Mouse (Mus musculus): ENCODE measurements at regions not wholly inside any gene's neighbourhood (a gene's known extent, or its start where the extent isn't known, plus 50 kb on each side); places are given as distances from the start of the nearest gene placed in this dataset.
"Not testable (repeated sequence)": the region's sequence is repeated elsewhere in the genome, so short reads cannot be mapped to it uniquely, and the experiment has no call there.

GRCm38 (mm10) chr15:93005186-93005585 is 269.8 kb downstream of the Gxylt1 start:
- not testable (repeated sequence) for H3K27ac ChIP-seq; H3K4me3 ChIP-seq; H3K27me3 ChIP-seq (replicated peaks); H3K4me2 ChIP-seq; H3K9ac ChIP-seq; H3K36me3 ChIP-seq (replicated peaks); H3K9me3 ChIP-seq; ATAC-seq (replicated peaks)
- peaks cover 13% of the 10 kb centered on the region for H3K4me1 ChIP-seq
- 93% methylated on average over 5 of the region's 5 CpGs for WGBS

- Histone ChIP-seq H3K9ac (no peak overlapping the region), H3K27ac (no peak overlapping the region), H3K27me3 (replicated peaks) (no peaks in the 10 kb centered on the region), H3K4me3 (no peak overlapping the region), H3K36me3 (replicated peaks) (no peaks in the 10 kb centered on the region), H3K9me3 (no peaks in the 10 kb centered on the region), H3K4me2 (no peak overlapping the region), H3K4me1 (peaks cover 13% of the 10 kb centered on the region)
- 75% methylated on average over 7 of the region's 7 CpGs for WGBS
- no peak for ATAC-seq (replicated peaks)
These were observed 270.4 kb downstream of the Gxylt1 start for GRCm38 (mm10) chr15:93004551-93004950.

DNA sequence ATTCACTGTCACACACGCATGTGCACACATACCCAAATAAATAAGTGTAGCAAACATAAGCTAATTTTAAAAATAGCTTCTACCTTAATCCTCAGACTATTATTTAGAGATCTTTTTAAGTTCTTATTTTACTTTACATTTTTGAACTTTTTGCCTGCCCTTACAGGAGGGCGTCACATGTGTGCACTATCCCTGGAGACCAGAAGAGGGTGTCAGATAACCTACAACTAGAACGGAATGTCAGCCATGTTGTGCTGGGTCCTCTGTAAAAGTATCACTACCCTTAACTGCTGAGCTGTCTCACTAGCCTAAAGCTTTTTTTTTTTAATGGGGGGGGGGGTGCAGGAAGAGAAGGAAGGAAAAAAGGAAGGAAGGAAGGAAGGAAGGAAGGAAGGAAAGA is 271.7 kb downstream of the Gxylt1 start:
- H3K4me3 ChIP-seq: no peak overlapping the region
- ATAC-seq (replicated peaks): no peak
- H3K4me2 ChIP-seq: no peak overlapping the region
- no peaks in the 10 kb centered on the region for H3K9me3 ChIP-seq
- 92% methylated on average over 3 of the region's 3 CpGs for WGBS
- H3K36me3 ChIP-seq (replicated peaks): no peaks in the 10 kb centered on the region
- H3K27me3 ChIP-seq (replicated peaks): no peaks in the 10 kb centered on the region
- H3K27ac ChIP-seq: no peak overlapping the region
- peaks cover 13% of the 10 kb centered on the region for H3K4me1 ChIP-seq
- no peak overlapping the region for H3K9ac ChIP-seq

- Histone ChIP-seq H3K36me3 (replicated peaks) (no peaks in the 10 kb centered on the region), H3K27ac (peak overlapping the region; percentile 55), H3K9ac (peak overlapping the region; percentile 20; the same call in 1 of the 2 replicates), H3K9me3 (no peaks in the 10 kb centered on the region), H3K4me1 (peaks cover 13% of the 10 kb centered on the region), H3K4me3 (peak overlapping the region; percentile 12), H3K27me3 (replicated peaks) (no peaks in the 10 kb centered on the region), H3K4me2 (peak overlapping the region; percentile 39)
- peak; percentile 74 for ATAC-seq (replicated peaks)
- 26% methylated on average over 25 of the region's 25 CpGs for WGBS
These were observed 272.7 kb downstream of the Gxylt1 start for GRCm38 (mm10) chr15:93002002-93002904.

DNA sequence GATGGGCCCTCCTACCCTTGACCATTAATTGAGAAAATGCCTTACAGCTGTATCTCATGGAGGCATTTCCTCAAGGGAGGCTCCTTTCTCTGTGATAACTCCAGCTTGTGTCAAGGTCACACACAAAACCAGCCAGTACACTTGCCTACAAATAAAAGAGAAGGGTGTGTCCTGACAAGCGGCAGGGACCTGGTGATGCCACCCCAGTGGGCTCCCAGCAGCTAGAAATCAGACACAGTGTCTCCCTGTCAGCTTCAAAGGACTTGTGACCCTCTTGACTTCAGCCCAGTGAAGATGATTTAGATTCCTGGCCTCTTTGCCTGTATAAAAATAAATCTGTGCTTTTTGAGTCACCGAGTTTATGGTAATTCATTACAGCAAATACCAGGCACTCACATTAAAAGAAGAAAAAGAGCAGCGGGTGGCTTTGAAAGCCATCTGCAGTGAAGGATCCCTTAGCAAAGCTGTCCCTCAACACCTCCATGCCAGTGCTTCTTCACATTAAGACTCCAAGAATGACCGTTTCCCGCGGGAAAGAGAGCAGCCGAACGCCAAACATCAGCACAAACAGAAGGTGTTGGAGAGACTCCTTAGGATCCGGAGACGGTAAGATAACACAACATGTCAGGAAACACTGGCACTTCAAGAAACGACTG is 273.5 kb downstream of the Gxylt1 start:
- WGBS: 7% methylated on average over 11 of the region's 11 CpGs
- peaks cover 13% of the 10 kb centered on the region for H3K4me1 ChIP-seq
- peak overlapping the region; percentile 55 for H3K27ac ChIP-seq
- no peaks in the 10 kb centered on the region for H3K36me3 ChIP-seq (replicated peaks)
- H3K27me3 ChIP-seq (replicated peaks): no peaks in the 10 kb centered on the region
- H3K4me2 ChIP-seq: peak overlapping the region; percentile 39
- no peak overlapping the region for H3K9ac ChIP-seq
- no peaks in the 10 kb centered on the region for H3K9me3 ChIP-seq
- ATAC-seq (replicated peaks): 0 out of 2 replicates have a peak, but pooled peaks have one; percentile 37
- peak overlapping the region; percentile 12 for H3K4me3 ChIP-seq

DNA sequence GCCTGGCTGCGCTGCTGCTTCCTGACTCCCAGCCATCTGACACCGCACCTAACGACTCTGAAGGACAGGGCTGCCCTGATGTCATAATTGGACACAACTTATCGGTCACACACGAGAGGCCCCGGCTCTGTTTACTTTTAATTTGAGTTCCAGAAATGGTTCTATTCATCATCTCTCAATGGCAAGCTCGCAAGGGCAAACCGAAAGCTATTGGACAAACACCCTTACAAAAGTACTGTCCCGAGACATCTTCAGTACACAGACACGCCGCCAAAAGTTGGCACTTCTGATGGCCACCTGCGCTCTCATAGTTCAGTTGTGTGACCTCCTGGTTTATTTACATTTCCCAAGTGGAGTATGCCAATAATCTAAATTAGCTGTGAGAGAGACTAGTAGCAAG is 274.9 kb downstream of the Gxylt1 start:
- ATAC-seq (replicated peaks): no peak
- WGBS: 60% methylated on average over 12 of the region's 12 CpGs
- no peak overlapping the region for H3K4me2 ChIP-seq
- H3K4me3 ChIP-seq: no peak overlapping the region
- no peaks in the 10 kb centered on the region for H3K27me3 ChIP-seq (replicated peaks)
- no peaks in the 10 kb centered on the region for H3K36me3 ChIP-seq (replicated peaks)
- no peak overlapping the region for H3K27ac ChIP-seq
- no peak overlapping the region for H3K9ac ChIP-seq
- H3K9me3 ChIP-seq: no peaks in the 10 kb centered on the region
- peaks cover 13% of the 10 kb centered on the region for H3K4me1 ChIP-seq

GRCm38 (mm10) chr15:92997933-92998332 is 277.0 kb downstream of the Gxylt1 start:
- Histone ChIP-seq H3K9ac (no peak overlapping the region), H3K4me1 (peaks cover 13% of the 10 kb centered on the region), H3K4me3 (no peak overlapping the region), H3K27me3 (replicated peaks) (no peaks in the 10 kb centered on the region), H3K27ac (no peak overlapping the region), H3K36me3 (replicated peaks) (no peaks in the 10 kb centered on the region), H3K9me3 (no peaks in the 10 kb centered on the region), H3K4me2 (no peak overlapping the region)
- ATAC-seq (replicated peaks): no peak
- WGBS: 73% methylated on average over 5 of the region's 5 CpGs

DNA sequence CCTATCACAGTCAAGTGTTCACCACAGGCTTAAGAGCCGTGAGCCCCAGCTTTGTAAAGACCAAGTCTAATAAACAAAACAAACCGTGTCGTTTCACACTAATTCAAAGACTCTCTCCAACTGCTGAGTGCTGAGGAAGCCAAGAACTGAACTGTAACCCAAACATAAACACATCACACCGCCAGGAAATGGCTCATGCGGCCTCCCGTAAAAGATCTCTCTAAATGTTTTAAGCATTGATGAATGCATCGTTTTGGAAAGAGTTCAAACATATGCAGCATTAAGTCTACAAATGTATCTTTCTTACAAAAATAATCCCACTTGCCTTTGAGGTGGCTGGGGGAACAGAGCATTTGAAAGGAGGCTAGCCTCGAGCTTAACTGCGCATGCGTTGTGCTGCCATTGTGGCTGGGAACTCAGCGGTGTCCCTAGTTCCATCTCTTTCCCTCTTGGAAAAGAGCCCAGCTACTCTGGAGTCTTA is 280.7 kb downstream of the Gxylt1 start:
- ATAC-seq (replicated peaks): peak; percentile 50; the same call in 1 of the 2 replicates
- WGBS: 54% methylated on average over 11 of the region's 11 CpGs
- H3K4me1 ChIP-seq: no peaks in the 10 kb centered on the region
- no peaks in the 10 kb centered on the region for H3K9me3 ChIP-seq
- no peaks in the 10 kb centered on the region for H3K27me3 ChIP-seq (replicated peaks)
- H3K27ac ChIP-seq: no peak overlapping the region
- no peak overlapping the region for H3K4me3 ChIP-seq
- no peak overlapping the region for H3K9ac ChIP-seq
- no peak overlapping the region for H3K4me2 ChIP-seq
- H3K36me3 ChIP-seq (replicated peaks): no peaks in the 10 kb centered on the region

GRCm38 (mm10) chr15:92993538-92994190 is 281.3 kb downstream of the Gxylt1 start:
- Histone ChIP-seq H3K27me3 (replicated peaks) (no peaks in the 10 kb centered on the region), H3K4me3 (no peak overlapping the region), H3K9ac (no peak overlapping the region), H3K4me2 (no peak overlapping the region), H3K27ac (no peak overlapping the region), H3K4me1 (no peaks in the 10 kb centered on the region), H3K36me3 (replicated peaks) (no peaks in the 10 kb centered on the region), H3K9me3 (no peaks in the 10 kb centered on the region)
- no peak for ATAC-seq (replicated peaks)
- WGBS: 61% methylated on average over 6 of the region's 6 CpGs

- Histone ChIP-seq H3K4me2 (no peak overlapping the region), H3K36me3 (replicated peaks) (no peaks in the 10 kb centered on the region), H3K4me1 (peaks cover 7% of the 10 kb centered on the region), H3K9me3 (no peaks in the 10 kb centered on the region), H3K27ac (no peak overlapping the region), H3K9ac (no peak overlapping the region), H3K4me3 (no peak overlapping the region), H3K27me3 (replicated peaks) (no peaks in the 10 kb centered on the region)
- no peak for ATAC-seq (replicated peaks)
- WGBS: 73% methylated on average over 4 of the region's 4 CpGs
These were observed 299.2 kb downstream of the Gxylt1 start for GRCm38 (mm10) chr15:92975774-92976173.

DNA sequence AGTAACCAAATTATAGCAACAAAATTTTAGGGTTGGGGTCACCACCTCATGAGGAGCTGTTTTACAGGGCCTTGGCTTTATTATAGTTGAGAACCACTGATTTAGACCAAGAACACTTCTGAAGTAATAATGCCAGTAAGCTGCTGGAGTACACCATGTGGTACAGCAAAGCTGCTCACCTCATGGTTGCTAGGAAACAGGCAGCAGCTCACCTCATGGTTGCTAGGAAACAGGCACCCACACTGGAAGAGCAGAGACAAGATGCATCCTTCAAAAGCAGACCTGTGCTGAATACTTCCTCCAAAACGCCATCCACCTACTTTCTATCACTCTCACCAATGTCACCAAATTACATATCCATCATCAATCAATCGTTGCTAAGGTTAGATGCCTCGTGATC is 300.0 kb downstream of the Gxylt1 start:
- peak; percentile 65 for ATAC-seq (replicated peaks)

DNA sequence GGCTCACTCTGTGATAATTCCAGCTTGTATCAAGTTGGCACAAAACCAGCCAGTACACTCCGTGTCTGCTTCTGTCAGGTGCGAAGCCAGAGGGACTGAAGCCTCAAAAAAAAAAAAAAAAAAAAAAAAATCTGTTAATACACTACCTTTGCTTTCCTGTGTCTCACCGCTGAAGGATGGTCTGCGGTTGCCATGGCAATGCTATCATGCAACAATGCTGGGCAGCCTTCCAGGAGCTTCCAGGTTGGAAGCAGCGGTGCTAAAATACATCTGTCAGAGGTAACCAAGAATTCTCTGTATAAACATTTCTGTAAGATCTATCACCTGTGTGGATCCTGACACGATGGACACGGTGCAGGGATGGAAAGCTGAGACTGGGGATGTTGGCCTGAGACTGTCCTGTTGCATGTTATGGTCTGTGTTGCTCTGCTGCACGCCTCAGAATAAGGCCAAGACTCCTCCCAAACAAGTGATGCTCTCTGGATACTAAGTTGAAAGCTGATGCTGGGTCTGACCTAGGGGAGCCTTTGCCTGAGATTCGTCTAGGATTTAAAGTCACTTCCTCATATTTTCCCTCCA is 301.2 kb downstream of the Gxylt1 start:
- peak; percentile 69 for ATAC-seq (replicated peaks)
- Histone ChIP-seq H3K4me1 (peaks cover 7% of the 10 kb centered on the region), H3K36me3 (replicated peaks) (no peaks in the 10 kb centered on the region), H3K27me3 (replicated peaks) (no peaks in the 10 kb centered on the region), H3K9me3 (no peaks in the 10 kb centered on the region), H3K4me2 (no peak overlapping the region), H3K9ac (no peak overlapping the region), H3K27ac (peak overlapping the region; percentile 72), H3K4me3 (no peak overlapping the region)
- 44% methylated on average over 9 of the region's 9 CpGs for WGBS

More for the DNA sequence above, 300.0 kb downstream of the Gxylt1 start:
- peaks cover 7% of the 10 kb centered on the region for H3K4me1 ChIP-seq
- WGBS: 69% methylated on average over 3 of the region's 3 CpGs
- no peak overlapping the region for H3K27ac ChIP-seq
- H3K9ac ChIP-seq: no peak overlapping the region
- H3K4me3 ChIP-seq: no peak overlapping the region
- H3K36me3 ChIP-seq (replicated peaks): no peaks in the 10 kb centered on the region
- no peaks in the 10 kb centered on the region for H3K27me3 ChIP-seq (replicated peaks)
- no peaks in the 10 kb centered on the region for H3K9me3 ChIP-seq
- H3K4me2 ChIP-seq: no peak overlapping the region

Data from midbrain, embryonic 15.5 days (tissue).